Mouse (Mus musculus) intestine, embryonic 15.5 days (tissue): Measurements from ENCODE around the gene Pde6d. TPM values are rescaled to one million over a fixed set of nuclear protein-coding genes. Genes with fewer than 3 reads are reported as not detected.

Experiments used
- polyA plus RNA-seq: library from polyadenylated mRNA; unstranded; fragments of >200 nt; fragmentation: Nextera tagmentation; extraction: Ambion mirVana; gene quantifications from 2 replicates; pipeline ENCODE4 v1.2.1, GENCODE M21; 2015

The Pde6d gene
- polyA plus RNA-seq, 1 experiment from 2014 or later = 56.6 TPM

Other genes starting within 250 kb of the Pde6d start
- 424 and 451 TPM in 2 replicates for gene Ncl, start 223.2 kb downstream of the Pde6d start, polyA plus RNA-seq
- 0.27 and 0.36 TPM in 2 replicates for gene Nmur1, start 156.4 kb downstream of the Pde6d start, polyA plus RNA-seq
- gene Tex44, start 156.3 kb downstream of the Pde6d start, polyA plus RNA-seq = not detected in 2 replicates
- gene Ptma, start 55.9 kb downstream of the Pde6d start, polyA plus RNA-seq = 2,151 and 2,475 TPM in 2 replicates
- 32.3 and 33.0 TPM in 2 replicates for gene Cops7b, start 275 bp upstream of the Pde6d start, polyA plus RNA-seq
- 0.43 and 0.64 TPM in 2 replicates for gene Nppc, start 87.9 kb upstream of the Pde6d start, polyA plus RNA-seq
- gene Dis3l2, start 121.2 kb upstream of the Pde6d start, polyA plus RNA-seq = 19.0 and 20.7 TPM in 2 replicates